Mouse (Mus musculus): ENCODE results near the gene Cep135.

GRCm38 (mm10) chr5:76657245-76658083 lies 69.0 kb downstream of the Cep135 start:
- TF ChIP-seq ZNF384 (IDR thresholded peaks at IDR 0.05; ENCODE audit: low read depth, low read length) (no peak), CHD2 (IDR thresholded peaks at IDR 0.05; ENCODE audit: low read depth, low read length) (no peak), ZC3H11A (IDR thresholded peaks at IDR 0.05; ENCODE audit: borderline replicate concordance, low read depth, low read length) (no peak), HCFC1 (IDR thresholded peaks at IDR 0.05; ENCODE audit: borderline replicate concordance, insufficient read depth, low read length) (no peak), MAFK (IDR thresholded peaks at IDR 0.05; ENCODE audit: insufficient read depth, low read depth, low read length) (no peak)
